Mouse (Mus musculus): ENCODE measurements around the gene Atxn2l.
"Not testable (repeated sequence)": the region's sequence is repeated elsewhere in the genome, so short reads cannot be mapped to it uniquely, and the experiment has no call there.

Atxn2l gene

DNA sequence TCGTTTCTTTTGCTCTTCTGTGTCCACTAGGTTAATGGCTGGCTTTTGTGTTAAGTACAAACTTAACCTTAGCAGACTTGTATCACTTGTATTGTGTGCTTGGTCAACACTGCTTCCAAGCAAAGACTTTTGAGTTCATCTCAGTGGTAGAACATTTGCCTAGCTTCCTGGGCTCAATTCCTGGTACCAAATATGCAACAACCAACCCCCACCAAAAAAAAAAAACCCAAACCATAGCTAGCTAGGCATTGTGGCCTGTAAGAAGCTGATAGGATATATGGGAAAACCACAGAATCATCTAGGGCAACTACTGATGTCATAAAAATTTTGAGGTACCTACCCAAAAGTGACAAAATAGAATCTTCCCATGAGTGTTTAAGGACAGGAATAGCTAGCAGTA is 12.2 kb downstream of the Atxn2l start:
- DNase-seq (ENCODE audit: low read depth) = no peak

DNA sequence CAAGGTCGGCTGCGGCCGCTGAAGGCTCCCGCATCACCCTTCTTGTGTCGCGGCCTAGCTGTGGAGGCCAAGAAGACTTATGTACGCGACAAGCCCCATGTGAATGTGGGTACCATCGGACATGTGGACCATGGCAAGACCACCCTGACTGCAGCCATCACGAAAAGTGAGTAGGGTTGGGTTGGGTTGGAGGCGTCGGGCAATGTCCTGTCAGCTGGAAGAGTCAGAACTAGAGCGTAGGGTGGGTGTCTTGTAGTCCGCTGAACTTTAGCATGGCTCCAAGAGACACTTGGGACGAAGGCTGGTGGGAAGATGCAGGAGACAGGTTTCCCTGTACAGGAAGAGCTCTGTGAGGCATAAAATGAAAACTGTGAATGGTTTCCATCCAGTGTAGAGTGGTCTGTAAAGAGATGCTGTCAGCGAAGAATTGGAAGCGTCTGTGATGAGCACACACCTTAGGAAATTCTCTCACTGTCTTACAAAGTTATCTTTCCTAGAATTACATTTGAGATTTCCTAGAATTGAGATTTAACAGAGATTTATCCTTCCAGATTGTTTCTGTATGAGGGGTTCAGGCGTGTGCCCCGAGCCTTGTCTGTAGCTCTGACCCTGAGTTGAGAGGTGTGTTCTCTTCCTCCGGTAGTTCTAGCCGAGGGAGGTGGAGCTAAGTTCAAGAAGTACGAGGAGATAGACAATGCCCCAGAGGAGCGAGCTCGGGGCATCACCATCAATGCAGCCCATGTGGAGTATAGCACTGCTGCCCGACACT is 15.4 kb downstream of the Atxn2l start:
- DNase-seq (ENCODE audit: low read depth) = not testable (repeated sequence)

DNA sequence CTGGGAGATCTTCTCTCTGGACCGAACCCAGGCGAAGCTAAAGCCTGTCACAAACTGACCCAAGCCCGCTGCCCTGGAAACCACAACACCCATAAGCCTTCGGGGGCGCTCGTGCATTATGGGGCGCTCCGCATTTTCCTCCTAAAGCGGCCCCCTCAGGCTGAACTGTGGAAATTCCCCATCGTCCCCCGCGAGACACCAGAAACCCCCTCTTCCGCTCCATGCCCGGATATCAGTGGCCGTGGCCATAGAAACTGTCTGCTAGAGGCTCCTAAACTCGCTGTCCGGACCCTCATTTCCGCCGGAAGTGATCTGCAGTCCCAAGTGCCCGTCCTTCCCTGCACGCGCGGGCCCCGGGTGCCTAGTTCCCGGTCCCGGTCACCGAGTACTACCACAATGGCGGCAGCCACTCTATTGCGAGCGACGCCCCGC is 16.2 kb downstream of the Atxn2l start, which contains the start of gene Tufm:
TSS of gene Tufm (plus strand) at position 310 of the 432 bp plus-strand sequence.
- peak; percentile 90 for DNase-seq (ENCODE audit: low read depth)

DNA sequence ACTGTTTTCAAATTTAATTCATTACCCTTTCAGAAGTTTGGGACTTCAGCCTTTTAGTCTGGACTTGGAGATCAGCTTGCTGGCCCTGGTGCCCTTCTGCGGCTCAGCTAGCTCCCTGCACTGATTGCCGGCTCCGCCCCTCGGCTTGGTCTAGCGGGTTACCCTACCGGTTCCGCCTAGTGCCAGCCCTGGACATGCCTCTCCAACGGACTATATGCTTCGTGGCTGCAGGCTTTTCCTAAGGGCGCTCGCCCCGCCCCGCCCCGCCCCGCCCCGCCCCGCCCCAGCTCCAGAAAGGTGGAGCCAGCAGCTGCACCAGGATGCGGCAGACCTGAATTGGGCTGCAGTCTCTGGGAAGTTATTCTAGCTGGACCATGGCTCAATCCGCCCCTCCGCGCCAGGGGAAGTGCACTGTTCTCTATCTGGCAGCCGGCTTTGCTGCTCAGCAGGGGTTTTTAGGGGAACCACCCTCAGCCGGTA is 20.8 kb downstream of the Atxn2l start:
- DNase-seq (ENCODE audit: low read depth) = peak; percentile 58

DNA sequence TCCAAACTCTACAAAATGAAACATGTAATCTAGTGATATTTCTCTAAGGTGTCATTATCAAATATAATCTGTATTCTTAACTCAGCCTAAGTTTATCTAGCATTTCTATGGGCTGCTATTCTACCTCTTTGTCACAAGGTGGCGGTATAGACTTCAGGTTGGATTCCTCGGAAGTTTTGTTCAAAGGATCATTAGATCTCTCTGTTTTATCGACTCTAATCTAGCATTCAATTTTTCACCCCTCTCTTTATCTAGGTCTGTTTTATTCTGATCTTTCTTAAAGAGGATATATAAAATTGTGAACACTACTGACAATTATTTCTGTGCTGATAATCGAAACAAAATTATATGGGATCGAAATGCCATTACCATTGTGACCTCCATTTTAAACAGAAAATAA is 21.5 kb downstream of the Atxn2l start:
- DNase-seq (ENCODE audit: low read depth) = peak; percentile 43

DNA sequence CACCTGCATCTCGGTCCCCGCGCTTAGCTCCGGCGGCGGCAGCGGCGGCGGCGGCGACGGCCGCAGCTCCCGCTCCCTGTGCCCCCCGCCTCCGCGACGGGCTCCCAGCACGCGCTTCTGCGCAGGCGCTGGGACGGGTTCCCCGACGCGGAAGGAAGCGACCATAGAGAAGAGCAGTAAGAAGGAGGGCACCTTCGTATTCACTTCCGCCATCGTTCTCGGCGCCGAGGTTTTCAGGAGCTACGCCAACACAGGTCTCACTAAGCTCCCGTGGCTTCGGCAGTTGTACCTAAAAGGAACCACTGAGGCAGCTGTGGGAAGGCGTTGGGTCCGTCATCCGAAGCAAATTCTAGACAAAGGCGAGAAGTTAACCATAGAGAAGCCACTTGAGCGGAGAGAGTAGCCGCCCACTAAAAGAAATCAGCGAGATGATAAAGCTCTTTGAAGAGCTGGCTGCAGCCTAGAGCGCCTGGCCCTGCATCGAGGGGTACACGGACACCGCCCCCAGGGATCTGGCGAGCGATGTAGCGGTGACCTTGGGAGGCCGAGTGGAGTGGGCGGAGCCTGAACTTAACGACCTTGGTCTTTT is 28.1 kb downstream of the Atxn2l start, which contains the start of gene Sh2b1:
TSS of gene Sh2b1 (minus strand) at position 432 of the 589 bp plus-strand sequence.
- DNase-seq (ENCODE audit: low read depth) = peak; percentile 88

DNA sequence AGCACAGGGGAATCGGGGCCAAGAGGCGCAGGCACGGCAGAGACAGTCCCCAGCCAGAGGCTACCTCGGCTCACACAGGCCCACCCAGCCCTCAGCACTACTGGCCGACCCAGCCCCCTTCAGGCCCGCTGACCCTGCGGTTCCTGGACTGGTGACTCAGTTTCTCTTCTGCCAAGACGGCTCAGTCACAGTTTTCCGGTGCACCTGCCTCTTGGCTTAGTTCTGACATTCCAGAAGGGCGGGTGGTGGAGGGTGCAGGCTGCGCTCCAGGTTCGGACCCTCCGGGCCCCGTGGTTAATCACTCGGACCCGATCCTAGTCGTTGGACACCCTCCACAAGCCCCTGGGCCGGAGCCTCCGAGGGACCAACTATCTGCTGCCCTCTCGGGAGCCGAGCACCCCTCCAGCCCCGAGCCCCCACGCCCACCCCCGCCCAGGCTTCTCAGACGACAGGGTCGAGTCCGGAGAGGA is 28.7 kb downstream of the Atxn2l start:
- DNase-seq (ENCODE audit: low read depth) = no peak

DNA sequence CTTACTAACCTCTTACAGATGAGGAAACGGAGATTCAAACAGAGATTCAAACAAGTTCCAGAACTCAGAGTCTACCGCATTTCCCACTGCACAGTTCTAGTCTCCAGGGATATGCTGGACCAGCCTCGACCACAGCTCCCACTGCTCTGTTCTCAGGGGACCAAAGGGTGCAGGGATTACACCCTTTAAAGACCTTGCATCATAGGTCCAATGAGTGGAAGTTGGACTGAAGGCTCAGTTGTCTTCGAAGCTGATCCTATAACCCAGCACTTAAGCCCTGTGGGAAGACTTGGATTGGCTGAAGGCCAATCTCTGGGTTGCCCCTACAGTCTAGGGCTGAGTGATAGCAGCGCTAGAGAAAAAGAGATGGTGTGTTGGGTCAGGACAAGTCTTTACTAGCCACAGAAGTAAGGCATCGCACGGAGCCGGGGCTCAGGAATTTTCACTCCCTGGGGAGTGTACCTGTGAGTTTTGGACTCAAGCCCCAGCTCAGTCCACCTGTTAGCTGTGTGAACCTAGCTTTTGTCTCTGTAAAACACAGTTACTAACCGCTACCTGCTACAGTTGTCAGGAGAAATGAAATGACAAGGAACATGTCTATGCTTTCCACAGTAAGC is 29.7 kb downstream of the Atxn2l start:
- DNase-seq (ENCODE audit: low read depth) = no peak

DNA sequence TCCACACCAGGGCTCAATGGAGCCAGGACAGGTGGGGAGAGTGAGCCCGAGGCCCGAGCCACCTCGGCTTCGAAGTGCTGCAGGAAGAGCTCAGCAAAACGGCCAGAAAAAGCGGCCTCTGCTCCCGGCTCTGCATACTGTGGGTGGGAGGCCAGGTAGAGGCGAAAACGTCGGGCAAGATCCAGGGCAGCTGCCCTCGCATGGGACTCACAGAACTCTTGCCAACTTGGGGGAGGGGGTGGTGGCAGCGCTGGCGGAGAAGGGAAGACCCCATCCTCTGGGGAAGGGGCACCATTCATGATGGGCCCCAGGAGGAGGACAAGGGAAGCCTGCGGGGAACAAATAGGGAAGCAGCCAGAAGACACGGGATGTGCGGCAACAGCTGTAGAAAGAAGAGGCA is 30.5 kb downstream of the Atxn2l start:
- no peak for DNase-seq (ENCODE audit: low read depth)

DNA sequence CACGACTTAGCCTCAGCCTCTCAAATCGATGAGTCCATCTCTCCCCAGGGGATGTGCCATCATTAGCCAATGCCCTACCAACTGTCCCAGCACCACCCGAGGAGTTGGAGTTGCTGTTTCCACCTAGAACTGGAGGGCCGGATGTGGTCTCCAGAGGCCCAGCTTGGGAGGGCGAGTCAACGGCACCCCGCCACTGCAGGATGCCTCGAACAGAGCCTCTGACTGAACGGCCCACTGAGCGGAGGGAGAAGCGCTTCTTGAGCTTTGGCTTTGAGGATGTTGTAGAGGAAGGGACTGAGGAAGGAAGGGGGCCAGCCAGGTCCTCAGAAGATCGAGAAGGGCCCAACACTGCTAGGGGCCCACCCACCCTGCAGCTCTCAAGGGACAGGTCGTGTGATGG is 30.9 kb downstream of the Atxn2l start:
- DNase-seq (ENCODE audit: low read depth) = no peak

DNA sequence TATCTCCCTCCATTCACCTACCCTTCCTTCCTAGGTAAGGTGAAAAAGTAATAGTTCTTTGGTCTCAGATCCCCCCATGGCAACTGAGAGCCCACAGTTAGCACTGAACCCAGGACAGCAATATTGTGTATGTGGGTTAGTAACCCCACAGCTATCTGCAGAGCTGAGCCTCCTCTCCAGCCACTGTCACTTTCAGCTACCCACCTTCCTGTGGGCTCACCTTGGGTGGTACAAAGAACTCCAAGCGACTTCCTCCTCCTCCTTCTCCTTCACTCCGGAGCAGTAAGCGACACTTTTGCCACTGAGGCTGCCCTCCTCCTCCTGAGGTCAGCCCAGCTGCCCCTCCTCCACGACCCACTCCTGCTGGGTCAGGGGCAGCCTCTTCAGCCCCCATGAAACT is 31.4 kb downstream of the Atxn2l start:
- DNase-seq (ENCODE audit: low read depth) = no peak

DNA sequence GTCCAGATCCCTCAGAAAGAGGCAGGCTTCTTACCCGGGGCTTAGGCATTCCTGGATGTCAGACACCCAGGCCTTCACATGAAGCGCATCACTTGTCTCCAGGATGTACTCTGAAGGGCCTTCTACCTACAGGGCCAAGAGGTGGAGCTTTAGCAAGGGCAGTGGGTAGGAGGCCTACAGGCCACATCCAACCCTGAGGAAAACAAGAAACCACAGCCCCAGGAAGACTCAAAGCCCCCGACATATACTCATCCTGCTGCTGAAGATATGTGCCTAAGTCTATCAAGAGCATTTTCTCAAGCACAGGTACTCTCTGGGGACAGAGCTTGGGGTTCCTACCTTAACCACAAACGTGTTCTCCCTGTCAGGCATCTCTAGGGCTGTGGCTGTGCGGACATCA is 31.9 kb downstream of the Atxn2l start:
- DNase-seq (ENCODE audit: low read depth) = no peak

DNA sequence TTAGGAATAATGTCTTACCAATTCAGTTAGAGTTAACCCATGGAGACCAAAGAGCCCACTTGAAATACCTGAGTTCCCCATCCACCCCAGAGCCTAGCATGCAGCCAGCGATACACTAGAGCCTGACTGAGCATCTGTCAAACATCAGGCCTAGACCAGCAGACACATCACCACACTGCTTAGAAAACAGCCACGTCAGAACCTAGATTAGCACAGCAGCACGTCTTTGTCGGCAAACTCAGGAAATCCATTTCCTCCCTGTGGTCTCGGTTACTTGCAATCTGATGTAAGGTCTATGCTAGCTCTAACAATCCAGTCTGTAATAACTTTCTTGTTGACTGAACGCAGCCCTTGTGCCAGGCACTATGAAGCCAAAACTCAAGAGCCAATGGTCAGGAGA is 33.2 kb downstream of the Atxn2l start:
- DNase-seq (ENCODE audit: low read depth) = no peak

DNA sequence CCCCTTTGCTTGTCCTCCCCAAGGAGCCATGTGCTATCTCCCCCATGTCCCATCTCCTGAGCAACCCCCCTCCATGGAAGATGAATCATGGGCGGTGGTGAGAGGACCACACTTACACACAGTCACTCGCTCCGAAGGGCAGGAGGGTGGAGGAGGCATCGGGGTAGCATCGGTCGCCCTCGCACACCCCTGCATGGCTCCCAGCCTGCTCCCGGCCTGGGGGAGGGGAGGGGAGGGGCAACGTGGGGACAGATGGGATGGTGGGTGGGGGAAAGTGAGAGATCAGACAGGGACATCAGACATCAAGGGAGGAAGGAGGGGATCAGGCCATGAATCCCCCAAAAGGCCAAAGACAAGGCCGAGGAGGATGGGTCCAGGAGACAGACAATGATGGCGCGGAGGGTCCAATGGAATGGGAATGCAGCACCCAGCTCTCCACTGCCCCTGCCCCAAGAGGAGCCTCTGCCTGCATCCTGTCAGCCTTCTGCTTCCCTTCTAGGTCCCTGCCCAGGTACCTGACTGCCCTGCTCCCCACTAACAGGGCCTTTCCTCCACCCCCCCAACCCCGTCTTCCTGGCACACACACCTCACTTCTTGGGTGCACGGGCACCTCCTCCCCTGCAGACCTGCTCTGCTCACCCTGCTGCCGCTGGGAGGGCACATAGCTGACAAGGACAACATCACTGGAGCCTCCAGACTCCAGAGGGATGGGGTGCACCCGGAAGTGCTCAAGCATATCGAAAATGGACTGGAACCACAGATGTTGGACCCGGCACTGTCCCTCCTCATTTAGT is 35.2 kb downstream of the Atxn2l start:
- no peak for DNase-seq (ENCODE audit: low read depth)

DNA sequence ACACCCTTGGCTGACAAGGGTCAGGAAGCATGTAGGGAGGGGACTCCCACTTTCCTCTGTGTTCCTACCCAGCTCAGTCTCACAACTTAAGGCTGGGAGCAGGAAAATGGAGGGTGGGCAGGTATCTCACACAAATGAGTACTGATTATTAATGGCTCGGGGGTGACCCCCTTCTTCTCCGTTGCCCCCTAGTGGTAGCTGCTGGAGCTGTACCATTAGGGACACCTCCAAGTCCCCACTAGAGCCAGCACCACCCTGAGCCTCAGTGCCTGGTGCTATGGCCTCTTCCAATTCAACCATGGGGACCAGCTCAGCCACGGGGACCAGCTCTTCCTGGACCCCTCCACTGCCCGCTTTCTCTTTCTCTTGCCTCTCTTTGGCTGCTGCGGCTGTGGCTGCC is 36.0 kb downstream of the Atxn2l start:
- peak; percentile 59 for DNase-seq (ENCODE audit: low read depth)

DNA sequence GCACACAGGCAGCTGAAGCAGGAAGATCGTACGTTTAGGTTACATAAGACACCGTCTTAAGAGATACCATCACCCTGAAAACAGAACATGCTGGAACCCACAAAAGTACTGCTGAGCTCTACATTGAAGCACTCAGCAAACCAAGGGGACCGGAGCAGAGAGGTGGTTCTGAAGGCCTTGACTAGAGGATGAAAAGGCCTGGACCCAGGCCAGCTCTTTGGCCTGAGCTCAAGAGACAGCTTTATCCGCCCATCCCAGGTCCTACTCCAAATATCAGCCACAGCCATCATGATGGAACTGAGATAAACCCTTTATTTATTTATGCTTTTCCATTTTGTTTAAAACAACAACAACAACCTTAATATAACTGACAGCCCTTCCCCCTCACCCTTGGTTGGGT is 36.5 kb downstream of the Atxn2l start:
- DNase-seq (ENCODE audit: low read depth) = no peak

DNA sequence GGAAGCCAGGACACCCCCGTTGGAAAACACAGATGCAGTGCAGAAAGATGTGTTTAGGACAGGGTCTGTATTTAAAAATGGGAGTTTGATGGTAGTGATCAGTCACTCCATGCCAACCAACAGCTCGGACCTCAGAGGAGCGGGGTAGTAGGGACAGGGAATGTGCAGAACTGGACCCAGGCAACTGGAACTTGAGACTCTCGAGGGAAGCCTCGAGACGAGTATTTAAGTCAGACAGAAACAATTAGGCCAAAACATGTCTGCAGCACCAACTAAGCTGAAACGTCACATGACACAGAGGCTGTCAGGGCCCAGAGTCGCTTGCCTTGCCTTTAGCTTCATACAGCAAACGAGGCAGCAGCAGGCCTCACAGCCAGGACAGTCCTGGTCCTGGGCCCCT is 37.1 kb downstream of the Atxn2l start:
- DNase-seq (ENCODE audit: low read depth) = no peak

DNA sequence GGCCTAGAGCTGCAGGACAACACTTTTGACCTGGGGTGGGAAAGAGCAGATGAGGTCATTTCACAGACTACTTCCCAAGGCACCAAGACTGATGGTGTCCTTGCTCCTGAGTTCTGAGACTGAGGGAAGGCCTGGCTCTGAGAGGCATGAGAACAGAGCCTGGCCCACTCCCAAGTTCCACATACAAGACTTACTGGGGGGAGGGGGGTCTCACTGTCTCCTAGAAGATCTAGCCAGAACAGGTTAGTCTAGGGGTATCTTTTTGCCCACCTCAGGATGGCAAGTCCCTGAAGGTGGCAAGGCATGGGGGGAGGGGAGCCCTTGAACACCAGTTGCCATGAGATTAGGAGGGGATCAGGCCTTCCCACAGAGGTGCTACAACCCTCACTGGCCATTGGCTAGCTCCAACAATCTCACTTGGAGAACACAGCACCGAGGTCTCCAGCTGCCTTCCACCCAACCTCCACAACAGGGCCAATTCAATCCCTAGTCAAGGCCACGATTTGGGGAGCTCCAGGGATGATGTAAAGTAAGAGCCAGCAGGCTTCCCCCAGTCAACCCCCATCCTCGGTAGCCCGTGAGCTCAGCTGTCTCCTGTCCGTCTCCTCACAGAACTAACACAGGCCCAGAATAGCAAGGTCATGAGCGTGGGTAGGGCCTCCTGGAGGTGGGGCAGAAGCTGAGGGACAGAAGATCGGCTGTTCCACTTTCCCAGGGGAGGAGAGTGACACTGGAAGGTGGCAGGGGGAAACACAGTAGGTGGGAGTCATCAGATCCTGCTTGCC is 37.8 kb downstream of the Atxn2l start:
- no peak for DNase-seq (ENCODE audit: low read depth)

DNA sequence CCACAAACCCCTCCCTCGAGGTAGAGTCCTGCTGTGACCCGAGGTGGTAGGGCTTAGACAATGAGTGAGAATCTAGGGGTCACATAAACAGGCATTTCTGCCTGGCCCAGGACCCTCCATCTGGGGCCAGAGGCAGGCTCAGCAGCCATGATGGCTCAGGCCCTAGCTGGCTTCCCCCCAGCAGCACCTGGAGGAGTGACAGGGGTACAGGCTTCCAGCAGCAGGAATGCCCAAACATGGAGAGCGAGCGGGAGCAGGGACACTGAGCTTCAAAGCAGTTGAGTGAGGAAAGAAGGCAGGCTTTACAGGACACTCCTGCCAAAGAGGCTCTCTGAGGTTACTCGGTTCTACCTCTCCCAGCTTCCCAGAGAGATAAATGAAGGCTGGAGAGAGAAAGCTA is 38.4 kb downstream of the Atxn2l start:
- no peak for DNase-seq (ENCODE audit: low read depth)

DNA sequence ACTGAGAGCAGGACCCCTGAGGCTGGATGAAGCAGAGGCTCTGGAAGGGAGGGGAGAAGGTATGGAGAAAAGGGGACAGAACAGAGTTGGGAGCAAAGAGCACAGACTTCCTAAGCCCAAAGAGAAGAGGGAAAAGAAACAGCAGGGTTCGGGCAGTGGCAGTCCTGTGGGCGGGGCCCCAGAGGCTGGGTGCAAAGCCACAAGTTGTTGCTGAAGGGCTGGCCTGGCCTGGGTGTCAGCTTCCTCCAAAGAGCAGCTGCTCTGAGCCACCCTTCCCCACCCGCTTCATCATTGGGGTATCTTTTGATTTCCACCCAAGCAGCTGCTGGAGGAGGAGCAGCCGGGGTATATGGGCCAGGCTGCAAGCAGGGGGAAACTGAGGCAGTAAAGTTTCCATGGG is 39.1 kb downstream of the Atxn2l start:
- DNase-seq (ENCODE audit: low read depth) = no peak

DNA sequence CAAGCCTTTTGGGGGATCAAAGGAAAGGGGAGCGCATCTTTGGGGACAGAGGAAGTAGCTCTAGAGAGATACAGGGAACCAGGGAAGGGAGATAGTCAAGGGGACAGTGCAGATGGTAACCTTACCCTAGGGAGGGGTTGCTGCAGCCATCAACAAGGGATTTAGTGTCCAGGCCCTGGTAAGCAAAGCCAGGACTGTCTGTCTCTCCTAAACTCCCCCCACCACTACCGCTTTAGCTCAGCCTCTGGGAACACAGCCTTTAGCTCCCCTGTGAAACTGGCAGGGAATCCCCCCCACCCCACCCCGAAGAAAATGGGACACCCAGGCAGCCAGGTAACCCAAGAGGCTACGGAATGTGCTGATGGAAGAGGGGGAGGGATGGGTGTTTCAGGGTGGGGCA is 39.7 kb downstream of the Atxn2l start:
- DNase-seq (ENCODE audit: low read depth) = no peak
